Comparison of ENCODE assay signal across 8 mouse cellular contexts in genomic region chr10:70195786-70196185, GRCm38 (mm10). TPM values are rescaled to one million over a fixed set of nuclear protein-coding genes. Genes with fewer than 3 reads are reported as not detected.
A peak's percentile ranks its signal among the peaks of the same experiment; 100 is the strongest.
DNase-seq lines count a peak whose midpoint lies in the region; ATAC-seq and TF ChIP-seq lines count a peak whose summit lies in the region.

No protein-coding gene starts in this region.

- no peak for TF ChIP-seq EP300 in ES-Bruce4 (IDR thresholded peaks at IDR 0.05; ENCODE audit: insufficient read depth, low read depth, low read length)

- no peaks in the 10 kb centered on the region for H3K27me3 ChIP-seq in ES-Bruce4 (ENCODE audit: control insufficient read depth, insufficient read depth, low read length, poor library complexity, severe bottlenecking)
- H3K27me3 ChIP-seq in forebrain, postnatal 0 days (ENCODE audit: insufficient read depth, low read length), result no peaks in the 10 kb centered on the region
- H3K27me3 ChIP-seq in neural tube, embryonic 15.5 days (replicated peaks), result no peaks in the 10 kb centered on the region

- no peak for TF ChIP-seq POLR2A in ES-Bruce4 (IDR thresholded peaks at IDR 0.05; ENCODE audit: insufficient read depth, low read length)

- 0 out of 2 replicates have a peak, but pooled peaks cover 5% of the 10 kb centered on the region for H3K36me3 ChIP-seq in ES-Bruce4 (ENCODE audit: control insufficient read depth, insufficient read depth, low read length, poor library complexity, severe bottlenecking)
- peaks cover 21% of the 10 kb centered on the region; the same call in 1 of the 2 replicates for H3K36me3 ChIP-seq in forebrain, postnatal 0 days (ENCODE audit: insufficient read depth)
- H3K36me3 ChIP-seq in neural tube, embryonic 15.5 days, result peaks cover 22% of the 10 kb centered on the region

- peak; percentile 60 for TF ChIP-seq CTCF in ES-Bruce4 (IDR thresholded peaks at IDR 0.05; ENCODE audit: low read depth, low read length)
- TF ChIP-seq CTCF in forebrain, postnatal 0 days (IDR thresholded peaks at IDR 0.05; ENCODE audit: low read depth), result peak; percentile 48

- H3K9ac ChIP-seq in ES-Bruce4 (ENCODE audit: low read depth, poor library complexity, severe bottlenecking), result no peak overlapping the region
- H3K9ac ChIP-seq in forebrain, postnatal 0 days, result no peak overlapping the region
- H3K9ac ChIP-seq in neural tube, embryonic 15.5 days (replicated peaks), result no peak overlapping the region

- no peak overlapping the region for H3K4me3 ChIP-seq in ES-Bruce4 (ENCODE audit: low read depth, low read length)
- H3K4me3 ChIP-seq in forebrain, postnatal 0 days (ENCODE audit: low read depth, low read length), result no peak overlapping the region
- no peak overlapping the region for H3K4me3 ChIP-seq in neural tube, embryonic 15.5 days (replicated peaks)

- peak; percentile 36 for DNase-seq in cerebellum, adult 9-10 months
- DNase-seq in cerebellum, adult 11 months, result no peak
- peak; percentile 18 for DNase-seq in forebrain, postnatal 0 days
- peak; percentile 33 for DNase-seq in liver
- DNase-seq in layer of hippocampus, postnatal 25 days (ENCODE audit: extremely low spot score in 1 of 2, low spot score in 1 of 2), result no peak
- DNase-seq in layer of hippocampus, adult 11-12 months (ENCODE audit: low spot score), result no peak

- no peak overlapping the region for H3K4me2 ChIP-seq in forebrain, postnatal 0 days (ENCODE audit: low read depth)
- no peak overlapping the region for H3K4me2 ChIP-seq in neural tube, embryonic 15.5 days

- H3K4me1 ChIP-seq in ES-Bruce4 (ENCODE audit: control insufficient read depth, insufficient read depth, low read length), result peaks cover 2% of the 10 kb centered on the region
- no peaks in the 10 kb centered on the region for H3K4me1 ChIP-seq in forebrain, postnatal 0 days (ENCODE audit: insufficient read depth)
- no peaks in the 10 kb centered on the region for H3K4me1 ChIP-seq in neural tube, embryonic 15.5 days

- WGBS in forebrain, postnatal 0 days, result 55% methylated on average over 7 of the region's 7 CpGs
- 56% methylated on average over 7 of the region's 7 CpGs for WGBS in neural tube, embryonic 15.5 days

- no peaks in the 10 kb centered on the region for H3K9me3 ChIP-seq in ES-Bruce4 (replicated peaks; ENCODE audit: control insufficient read depth, insufficient read depth, low read length, poor library complexity, severe bottlenecking)
- H3K9me3 ChIP-seq in forebrain, postnatal 0 days (ENCODE audit: low read length), result no peaks in the 10 kb centered on the region
- no peaks in the 10 kb centered on the region for H3K9me3 ChIP-seq in neural tube, embryonic 15.5 days (replicated peaks)

- ATAC-seq in forebrain, postnatal 0 days, result peak; percentile 43; the same call in 1 of the 2 replicates
- ATAC-seq in neural tube, embryonic 15.5 days (ENCODE audit: low FRiP score), result peak; percentile 68; the same call in 1 of the 2 replicates

- no peak overlapping the region for H3K27ac ChIP-seq in ES-Bruce4 (ENCODE audit: insufficient read depth, low read length)
- H3K27ac ChIP-seq in forebrain, postnatal 0 days (ENCODE audit: low read depth, low read length), result no peak overlapping the region
- H3K27ac ChIP-seq in neural tube, embryonic 15.5 days (replicated peaks), result no peak overlapping the region

RNA-seq across cellular contexts. Expression of gene Mrln, which starts 8.7 kb away (rescaled TPM):
- polyA plus RNA-seq in ES-Bruce4 (2011; ENCODE audit: insufficient read depth, insufficient read length, low read depth, missing spikeins), result not detected in 2 replicates
- total RNA-seq in forebrain, postnatal 0 days (2014; rRNA removed), result 1.00 and 5.1 TPM in 2 replicates
- polyA plus RNA-seq in forebrain, postnatal 0 days (2015; fragmentation: Nextera tagmentation; extraction: Ambion mirVana), result 1.1 and 2.7 TPM in 2 replicates
- 2.0 and 4.4 TPM in 2 replicates for polyA plus RNA-seq in neural tube, embryonic 15.5 days (2015; fragmentation: Nextera tagmentation; extraction: Ambion mirVana)
- not detected for total RNA-seq in layer of hippocampus, postnatal 25 days (2021)

RNA-seq across cellular contexts. Expression of gene Slc16a9, which starts 49.1 kb away (rescaled TPM):
- polyA plus RNA-seq in ES-Bruce4 (2011; ENCODE audit: insufficient read depth, insufficient read length, low read depth, missing spikeins), result 5.1 and 5.2 TPM in 2 replicates
- total RNA-seq in forebrain, postnatal 0 days (2014; rRNA removed), result 6.1 and 6.5 TPM in 2 replicates
- polyA plus RNA-seq in forebrain, postnatal 0 days (2015; fragmentation: Nextera tagmentation; extraction: Ambion mirVana), result 2.5 and 2.6 TPM in 2 replicates
- polyA plus RNA-seq in neural tube, embryonic 15.5 days (2015; fragmentation: Nextera tagmentation; extraction: Ambion mirVana), result 1.0 and 1.8 TPM in 2 replicates
- 1 to 10 TPM; 2.2 to 2.8 TPM for total RNA-seq in layer of hippocampus, postnatal 25 days (2021)

Comparison
In these comparisons a context has a peak if more than half of its experiments do, and no peak if none do; other contexts are left out.
1. DNase-seq: peak in cerebellum, adult 9-10 months (single experiment), forebrain, postnatal 0 days (single experiment) and liver (single experiment); none in cerebellum, adult 11 months (single experiment), layer of hippocampus, postnatal 25 days (0 of 2) and layer of hippocampus, adult 11-12 months (single experiment).